Mouse (Mus musculus): Measurements from ENCODE around the gene Flt3.

Gene Flt3

DNA sequence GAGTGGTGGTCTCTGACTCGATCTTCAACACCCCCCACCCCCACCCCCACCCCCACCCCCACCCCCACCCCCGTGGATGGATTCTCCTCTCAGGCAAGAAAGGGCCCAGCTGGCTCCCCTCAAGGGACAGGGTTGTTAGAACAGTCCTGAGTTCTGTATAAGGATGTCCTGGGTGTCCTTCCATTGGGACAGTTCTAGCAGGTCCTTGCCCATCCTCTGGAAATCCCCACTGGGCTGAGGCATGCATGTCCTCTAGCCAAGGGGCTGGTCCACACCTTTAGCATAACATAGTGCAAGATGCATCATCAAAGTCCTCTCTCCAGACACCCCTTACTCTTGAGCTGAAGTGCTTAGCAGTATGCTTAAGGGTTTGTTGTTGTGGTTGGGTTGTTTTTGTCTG lies 90.5 kb downstream of the Flt3 start:
- no peak for DNase-seq (ENCODE audit: low spot score)

DNA sequence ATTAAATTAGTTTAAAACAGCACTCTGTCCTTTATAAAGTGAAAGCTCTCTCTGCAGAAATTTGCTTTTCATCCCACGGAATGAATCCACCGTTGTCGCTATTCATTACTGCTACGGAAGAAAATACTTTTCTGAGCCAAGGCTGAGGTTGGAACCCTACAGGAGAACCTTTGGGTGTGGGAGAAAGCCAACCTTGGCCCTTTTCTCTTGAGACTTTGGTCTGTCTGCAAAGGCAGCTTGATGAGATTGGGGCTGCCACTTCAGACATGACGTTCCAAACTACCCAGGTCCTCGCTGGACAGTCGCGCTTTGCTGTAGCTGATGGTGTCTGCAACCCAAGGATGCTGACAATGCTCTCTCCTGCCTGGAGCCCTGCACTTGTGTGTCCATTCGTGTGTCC lies 91.8 kb downstream of the Flt3 start:
- no peak for DNase-seq (ENCODE audit: low spot score)

DNA sequence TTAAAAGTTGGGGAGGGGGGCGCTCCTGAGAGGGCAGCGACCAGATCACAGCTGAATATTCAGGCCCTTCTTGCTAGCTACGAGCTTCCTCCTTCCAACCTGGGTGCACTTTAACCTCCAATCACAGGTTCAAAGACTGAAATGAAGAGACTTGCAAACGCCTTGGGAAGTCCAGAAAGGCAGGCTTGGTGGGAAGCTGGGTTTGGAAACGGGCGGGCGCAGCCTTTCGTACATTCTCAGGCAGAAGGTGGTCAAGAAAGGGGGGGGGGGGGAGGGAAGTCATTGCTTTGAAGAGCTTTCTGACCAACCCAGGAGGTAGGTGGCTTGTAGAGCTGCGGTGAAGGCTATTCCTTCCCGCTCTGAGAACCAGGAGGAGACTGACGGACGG lies 92.9 kb downstream of the Flt3 start:
- DNase-seq (ENCODE audit: low spot score): no peak

DNA sequence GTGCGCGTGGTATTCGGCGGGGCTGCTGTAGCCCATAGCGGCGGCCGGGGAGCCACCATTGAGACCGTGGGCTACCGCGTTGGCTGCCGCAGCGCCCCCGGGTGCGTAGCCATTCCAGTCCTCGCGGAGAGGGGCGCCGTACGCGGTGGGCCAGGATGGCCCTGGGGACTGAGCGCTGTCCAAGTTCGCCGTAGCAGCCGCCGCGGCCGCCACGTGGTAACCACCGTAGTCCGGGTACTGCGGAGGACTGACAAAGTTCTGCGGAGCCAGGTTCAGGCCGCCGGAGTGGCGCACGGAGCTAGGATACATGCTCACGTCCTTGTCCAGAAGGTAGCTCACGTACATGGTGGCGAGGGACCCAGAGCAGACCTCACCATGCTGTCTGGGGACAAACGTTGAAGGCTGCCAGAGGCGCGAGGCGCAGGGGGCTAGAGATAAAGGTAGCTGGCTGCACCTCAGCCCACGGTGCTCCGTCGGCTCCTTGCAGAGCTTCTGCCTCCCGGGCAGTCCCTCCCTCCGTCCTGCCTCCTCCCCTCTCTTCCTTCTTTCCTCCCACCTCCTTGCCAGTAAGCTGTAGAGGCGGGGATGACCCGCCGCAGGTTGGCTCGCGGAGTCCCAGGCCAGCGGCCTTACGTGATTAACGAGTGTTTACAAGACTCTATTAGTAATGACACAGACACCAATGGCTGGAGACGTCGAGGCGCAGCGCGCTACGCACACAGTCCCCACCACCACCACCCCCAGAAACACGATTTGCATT lies 93.5 kb downstream of the Flt3 start, which contains the start of gene Cdx2:
Gene Cdx2, minus strand, starts transcription at position 633 of the 760 bp plus-strand sequence.
- DNase-seq (ENCODE audit: low spot score): no peak

DNA sequence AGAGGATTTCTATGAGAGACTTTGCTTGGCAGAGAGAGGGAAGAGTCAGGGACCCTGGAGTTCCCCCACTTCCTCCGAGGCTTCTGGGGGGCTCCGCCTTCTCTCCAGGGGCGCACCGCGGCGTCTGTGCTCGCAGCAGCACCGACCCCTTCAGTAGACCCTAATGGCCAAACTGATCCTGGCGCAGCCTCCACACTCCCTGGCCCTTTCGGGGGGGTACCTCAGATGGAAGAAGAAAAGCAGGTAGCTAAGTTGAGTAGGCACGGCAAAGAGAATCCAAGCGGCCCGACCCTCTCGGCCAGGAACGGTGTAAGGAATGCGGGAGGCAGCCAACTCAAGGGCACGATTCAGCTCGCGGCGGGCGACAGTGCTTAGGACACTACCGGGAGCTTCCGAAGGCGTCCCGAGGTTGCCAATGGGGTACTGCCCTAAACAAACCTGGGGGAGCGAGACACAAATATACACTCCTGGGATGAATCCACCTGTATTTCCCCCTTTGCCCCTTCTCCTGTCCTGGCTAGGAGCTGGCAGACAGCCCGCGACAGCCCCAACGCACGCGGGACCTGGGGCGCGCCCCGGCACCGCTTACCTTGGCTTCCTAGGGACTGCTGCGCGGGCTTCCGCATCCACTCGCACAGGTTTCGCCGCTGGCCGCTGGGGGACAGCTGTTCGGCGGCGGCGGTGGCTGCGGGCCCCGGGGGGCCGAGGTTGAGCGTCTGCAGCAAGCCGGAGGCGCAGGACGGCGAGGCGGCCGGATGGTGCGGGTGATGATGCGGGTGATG lies 94.2 kb downstream of the Flt3 start:
- no peak for DNase-seq (ENCODE audit: low spot score)

DNA sequence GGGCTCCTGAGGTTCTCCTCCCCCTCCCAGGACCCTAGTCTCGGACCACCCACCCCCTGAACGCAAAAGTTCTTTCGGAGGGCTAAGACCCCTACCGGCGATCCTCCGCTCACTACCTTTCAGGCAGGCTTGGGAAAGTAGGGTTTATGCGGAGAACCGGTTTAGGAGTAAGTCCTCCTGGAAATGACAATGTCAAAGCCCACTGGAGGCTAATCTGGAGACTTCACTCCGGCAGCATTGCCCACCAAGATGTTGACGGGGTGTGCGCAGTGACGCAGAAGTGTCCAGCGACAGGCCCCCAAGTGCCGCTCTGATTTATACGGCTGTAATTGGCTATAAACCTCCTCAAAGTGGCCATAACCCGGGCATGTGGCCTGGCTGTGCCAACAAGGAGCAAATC lies 95.1 kb downstream of the Flt3 start:
- DNase-seq (ENCODE audit: low spot score): no peak

DNA sequence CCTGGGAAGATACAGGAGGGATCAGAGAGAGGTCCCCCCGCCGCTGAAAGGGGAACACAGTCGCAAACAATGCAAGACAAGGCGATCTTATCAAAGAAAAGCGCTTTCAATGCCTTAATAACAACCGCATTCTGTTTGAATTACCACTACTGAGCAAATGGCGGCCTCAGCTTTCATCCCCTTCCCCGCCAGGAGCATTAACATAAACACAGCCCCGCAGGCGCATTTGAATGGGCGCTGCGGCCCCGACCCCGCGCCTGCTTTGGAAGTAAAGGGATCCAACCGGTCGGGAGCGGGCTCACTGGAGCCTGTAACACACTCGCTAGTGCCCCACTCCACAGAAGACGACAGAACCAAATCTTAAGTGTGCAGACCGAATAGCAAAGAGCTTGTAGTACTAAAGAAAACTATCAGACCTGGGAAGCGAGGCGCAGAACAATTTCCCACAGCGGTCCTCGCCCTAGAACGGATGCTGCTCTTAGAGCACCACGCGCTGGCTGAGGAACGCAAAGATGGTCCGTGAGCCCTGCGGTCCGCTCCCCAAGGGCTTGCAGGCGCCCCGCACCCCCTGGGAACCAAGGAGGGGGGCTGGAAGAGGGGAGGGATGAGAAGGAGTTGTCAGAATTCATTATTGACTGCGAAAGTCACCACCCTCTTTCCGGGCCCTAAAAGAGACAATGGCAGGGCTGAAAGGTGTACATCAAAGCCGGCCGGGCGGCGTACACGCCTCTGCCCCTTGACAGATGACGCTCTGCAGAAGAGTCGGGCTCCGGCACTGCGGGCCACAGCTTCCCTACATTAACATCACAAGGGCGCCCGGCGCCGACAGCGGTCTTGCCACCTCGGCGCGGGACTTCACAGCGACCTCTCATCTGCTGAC lies 95.8 kb downstream of the Flt3 start:
- no peak for DNase-seq (ENCODE audit: low spot score)

DNA sequence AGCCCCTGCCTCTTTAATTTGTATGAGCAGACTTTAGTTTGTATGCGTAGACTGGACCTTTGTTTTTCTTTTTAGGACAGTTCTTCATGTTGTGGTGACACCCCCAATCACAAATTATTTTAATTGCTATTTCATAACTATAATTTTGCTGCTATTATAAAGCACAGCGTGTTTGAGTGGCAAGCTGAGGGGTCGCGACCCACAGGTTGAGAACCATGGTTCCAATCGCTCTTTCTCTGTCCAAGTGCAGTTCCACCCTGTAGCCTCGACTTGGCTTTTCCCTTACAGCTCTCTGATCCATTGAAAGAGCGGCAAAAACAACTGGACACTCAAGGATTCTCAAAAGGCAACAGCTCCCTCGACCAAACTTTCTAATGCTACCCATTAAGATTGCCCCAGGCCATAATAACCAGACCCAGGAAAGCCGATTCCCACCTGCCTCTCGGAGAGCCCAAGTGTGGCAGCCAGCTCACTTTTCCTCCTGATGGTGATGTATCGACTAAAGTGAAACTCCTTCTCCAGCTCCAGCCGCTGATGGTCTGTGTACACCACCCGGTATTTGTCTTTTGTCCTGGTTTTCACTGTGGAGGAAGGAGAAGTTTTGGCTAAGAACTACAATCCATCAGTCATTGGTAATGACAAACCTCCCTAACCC lies 97.4 kb downstream of the Flt3 start:
- DNase-seq (ENCODE audit: low spot score): no peak

DNA sequence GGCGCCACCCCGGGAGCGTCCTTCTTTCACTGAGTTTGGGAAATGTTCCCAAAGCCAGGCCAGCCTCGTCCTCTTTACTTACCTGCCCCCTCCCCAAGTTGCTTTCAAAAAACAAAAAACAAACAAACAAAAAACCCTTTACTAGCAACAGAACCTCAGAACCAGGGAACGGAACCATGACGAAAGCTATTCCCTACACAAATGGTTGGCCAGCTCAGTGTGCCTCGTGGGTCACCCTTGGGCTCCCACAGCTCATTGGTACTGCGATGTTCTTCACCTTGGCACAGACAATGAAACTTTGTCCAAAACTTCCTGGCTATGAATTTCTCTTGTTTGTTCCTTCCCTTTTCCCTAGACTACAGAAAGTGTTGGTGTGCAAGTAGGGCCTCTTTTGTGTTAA lies 98.1 kb downstream of the Flt3 start:
- no peak for DNase-seq (ENCODE audit: low spot score)

DNA sequence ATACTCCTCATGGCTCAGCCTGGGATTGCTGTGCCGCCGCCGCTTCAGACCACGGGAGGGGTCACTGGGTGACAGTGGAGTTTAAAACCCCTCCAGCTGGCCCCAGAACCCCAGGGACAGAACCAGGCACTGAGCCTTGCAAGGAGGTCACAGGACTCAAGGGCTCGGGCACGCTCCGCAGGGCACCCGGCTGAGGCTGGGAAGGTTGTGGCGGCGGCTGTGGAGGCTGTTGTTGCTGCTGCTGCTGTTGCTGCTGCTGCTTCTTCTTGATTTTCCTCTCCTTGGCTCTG lies 98.6 kb downstream of the Flt3 start:
- no peak for DNase-seq (ENCODE audit: low spot score)

DNA sequence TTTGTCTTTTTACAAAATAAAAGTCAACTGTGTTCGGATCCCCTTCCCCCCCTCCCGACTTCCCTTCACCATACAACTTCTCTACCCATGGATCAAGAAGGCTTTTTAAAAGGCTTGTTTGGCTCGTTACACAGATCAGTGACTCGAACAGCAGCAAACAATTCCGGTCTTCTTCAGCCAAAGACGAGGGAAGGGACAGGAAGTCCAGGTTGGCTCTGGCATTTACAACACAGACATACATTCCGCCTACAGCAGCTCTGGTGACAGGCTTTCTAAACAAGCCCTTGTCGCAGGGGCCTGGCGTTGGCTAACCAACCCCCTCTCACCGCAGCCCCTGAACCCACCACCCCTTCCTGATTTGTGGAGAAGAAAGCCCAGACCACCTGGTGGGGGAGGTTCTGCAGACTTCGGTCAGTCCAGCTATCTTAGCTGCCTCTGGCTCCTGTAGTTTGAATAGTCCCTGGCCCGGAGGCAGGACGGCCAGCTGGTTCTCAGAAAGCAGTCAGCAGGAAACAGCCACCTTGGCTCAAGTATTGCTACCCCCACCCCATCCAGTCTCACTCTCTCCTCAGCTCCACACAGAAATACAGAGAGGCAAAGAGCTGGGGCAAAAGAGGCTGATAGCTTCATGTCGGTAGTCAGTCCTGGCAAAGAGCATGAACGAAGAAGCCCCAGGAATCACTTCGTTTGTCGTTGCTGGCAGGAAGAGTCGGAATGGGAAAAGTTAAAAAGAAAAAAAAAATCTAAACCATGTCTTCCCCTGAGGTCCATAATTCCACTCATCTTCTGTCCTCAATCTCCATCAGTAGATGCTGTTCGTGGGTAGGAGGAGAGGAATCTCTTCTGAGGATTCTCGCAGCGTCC lies 99.1 kb downstream of the Flt3 start:
- no peak for DNase-seq (ENCODE audit: low spot score)

DNA sequence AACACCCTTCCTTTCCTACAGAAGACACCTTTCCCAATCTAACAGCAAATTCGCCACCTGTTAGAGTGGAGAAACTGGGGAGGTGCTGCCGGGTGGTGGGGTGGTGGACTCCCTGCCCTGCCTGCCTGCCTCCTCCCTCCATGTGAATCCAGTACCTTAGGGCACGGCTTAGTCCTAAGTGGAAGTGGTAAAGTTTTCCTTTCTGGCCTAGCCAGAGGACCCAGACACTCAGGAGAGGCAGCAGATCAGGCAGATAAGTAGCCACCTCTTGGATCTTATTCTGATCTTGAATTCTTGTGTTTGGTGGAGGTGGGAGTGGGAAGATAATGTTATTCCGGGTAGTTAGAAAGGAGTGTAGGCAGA lies 100.3 kb downstream of the Flt3 start:
- DNase-seq (ENCODE audit: low spot score): no peak

DNA sequence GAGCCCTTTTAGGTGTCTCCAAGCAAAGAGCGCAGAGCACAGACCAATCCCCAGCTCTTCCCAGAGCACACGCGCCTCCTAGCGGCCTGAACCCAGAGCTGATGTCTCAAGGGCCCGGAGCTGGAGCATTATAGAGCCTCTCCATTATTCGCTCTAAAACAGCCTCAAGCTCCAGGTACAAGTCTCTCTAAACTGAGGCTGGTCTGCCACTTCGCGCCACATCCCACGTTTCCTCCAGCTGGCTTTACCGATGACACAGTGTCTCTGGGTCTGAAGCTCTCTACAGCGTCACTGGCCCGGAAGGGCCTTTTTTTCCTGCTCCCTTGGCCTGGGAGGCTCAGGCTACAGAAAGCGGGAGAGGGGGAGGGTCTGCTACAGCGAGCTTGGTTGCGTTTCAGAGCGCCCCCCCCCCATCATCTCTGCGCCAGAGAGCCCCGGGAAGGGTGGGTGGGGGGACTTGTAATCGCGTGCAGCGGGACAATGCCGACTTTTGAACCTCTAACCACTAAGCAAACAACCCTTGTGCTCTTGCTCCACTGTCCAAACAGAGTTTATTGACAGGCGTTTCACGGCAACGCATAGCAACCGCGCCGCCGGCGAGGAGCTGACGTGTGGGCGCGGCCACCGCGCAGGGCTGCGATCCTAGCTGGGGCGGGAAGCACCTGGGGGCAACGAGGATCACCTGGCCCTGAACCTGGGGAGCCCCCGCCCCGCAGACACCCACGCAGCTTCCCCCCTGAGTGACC lies 100.9 kb downstream of the Flt3 start:
- DNase-seq (ENCODE audit: low spot score): no peak

DNA sequence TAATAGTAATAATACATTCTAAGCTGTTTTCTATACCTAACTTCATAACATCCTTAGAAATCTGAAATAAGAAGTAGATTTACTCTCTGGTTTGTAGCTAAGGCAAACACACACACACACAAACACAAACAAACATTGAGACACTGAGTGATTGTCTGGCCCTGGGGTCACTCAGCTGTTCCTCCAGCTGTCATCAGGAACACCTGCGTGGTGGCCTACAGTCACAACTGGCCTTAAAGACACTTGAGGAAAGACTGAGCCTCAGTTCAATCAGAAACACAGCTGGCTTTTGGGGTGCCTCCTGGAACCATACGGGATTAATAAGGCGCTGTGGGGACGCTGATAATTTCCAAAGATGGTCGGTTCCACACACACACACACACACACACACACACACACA lies 103.0 kb downstream of the Flt3 start:
- no peak for DNase-seq (ENCODE audit: low spot score)

DNA sequence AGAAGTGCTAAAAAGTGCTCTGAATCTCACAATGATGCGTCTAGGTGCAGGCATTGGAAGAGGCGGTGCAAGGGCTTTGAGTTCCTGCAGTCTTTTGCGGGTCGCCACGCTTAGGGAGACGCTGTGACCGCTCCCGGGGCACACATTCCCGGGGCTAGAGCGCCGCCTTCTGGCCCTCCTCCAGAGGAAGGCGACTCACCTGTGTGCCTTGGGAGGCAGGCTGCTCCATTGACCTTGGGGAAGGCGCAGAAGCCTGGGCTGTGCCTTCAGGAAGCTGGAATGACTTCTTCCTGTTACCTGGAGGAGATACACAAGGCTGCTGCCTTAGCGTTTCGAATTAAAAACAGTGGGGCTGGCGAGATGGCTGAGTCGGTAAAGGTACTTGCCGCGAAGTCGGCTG lies 106.2 kb downstream of the Flt3 start:
- no peak for DNase-seq (ENCODE audit: low spot score)

DNA sequence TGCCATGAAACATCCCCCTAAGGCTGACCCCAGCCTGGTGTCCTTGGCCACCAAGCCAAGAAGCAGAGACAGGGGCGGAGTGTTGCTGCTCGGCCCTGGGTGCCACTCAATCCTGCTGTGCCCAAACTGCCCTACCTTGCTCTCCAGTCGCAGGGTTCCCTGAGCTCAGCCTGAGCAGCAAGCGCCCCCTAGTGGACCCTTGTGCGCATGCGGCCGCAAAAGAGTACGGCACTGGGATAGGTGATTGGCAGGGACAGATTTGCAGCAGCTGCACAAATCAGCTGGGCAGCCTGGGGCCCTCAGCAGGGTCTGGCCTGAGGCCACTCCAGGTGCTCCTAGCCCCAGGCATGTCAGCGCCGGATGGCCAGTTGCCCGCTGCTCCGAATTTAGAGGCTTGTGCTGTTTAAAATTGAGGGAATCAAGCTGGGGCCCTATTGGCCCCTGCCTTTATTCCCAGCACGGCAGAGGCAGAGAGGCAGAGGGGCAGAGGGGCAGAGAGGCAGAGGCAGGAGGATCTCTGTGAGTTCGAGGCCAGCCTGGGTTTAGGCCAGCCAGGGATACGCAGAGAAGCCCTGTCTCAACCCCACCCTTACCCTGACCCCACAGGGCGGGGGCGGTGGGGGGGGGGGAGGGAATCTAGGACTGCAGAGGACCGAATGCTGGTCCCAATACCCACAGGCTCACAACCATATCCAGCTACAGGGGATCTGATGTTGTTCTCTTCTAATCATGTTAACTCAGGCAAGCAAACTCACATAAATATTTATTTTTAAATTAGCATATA lies 107.0 kb downstream of the Flt3 start:
- DNase-seq (ENCODE audit: low spot score): no peak

DNA sequence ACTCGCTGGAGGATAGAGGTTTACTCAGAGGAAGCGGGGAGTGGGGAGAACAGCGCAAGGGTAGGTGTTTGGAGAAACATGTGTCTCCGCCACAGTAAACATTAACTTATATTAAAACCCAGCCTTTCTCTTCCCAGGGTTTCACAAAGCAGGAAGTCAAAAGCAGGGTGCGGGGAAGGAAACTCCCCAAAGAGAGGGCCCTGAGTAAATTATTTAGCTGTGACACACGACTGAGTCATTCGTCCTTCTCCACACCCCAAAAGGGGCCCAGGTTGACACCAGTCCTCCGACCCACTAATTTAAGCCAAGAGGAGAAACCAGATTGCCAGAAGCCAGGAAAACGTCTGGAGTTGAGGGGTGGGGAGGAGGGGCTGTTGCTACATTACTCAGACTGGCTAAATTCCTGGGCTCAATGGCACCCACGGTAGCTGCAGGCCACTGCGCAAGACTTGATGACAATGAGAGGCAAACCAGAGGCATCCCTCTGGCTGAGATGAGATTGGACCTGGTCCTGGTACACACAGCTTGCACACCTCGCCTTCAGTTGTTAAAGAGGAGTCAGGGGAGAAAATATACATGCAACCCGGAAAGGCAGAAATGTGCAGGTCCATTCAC lies 107.7 kb downstream of the Flt3 start:
- DNase-seq (ENCODE audit: low spot score): no peak

DNA sequence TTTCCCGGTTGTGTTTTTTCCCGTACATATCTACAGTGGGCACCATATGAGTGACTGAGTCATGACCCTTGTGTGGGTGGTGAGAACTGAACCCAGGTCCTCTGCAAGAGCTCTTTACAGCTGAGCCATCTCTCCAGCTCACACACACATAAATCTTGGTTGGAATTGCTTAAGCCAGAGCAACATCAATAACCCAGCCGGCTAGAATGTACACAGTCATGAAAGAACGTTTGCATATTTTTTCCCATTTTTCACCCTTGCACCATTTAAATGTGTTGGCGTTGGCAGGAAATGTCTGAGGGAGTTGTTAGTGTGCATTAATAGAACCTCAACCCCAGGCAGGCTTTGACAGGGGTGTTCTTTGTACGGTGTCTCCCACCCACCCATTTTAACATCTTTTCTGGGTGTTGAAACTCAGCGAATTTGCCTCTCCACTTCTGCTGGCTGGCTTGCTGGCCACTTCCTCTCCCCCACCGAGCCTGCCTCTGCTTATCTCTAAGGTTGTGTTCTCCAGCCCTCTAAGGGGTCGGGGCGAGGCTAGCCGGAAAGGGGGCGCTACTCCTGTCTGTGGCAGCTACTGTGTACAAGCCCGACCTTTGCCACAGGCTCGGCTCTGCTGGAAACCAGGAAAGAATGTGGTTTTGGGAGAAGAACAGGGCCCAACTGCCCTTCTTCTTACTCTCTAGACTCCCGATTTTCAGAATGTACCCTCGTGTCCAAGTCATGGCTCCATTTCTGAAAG lies 108.4 kb downstream of the Flt3 start:
- DNase-seq (ENCODE audit: low spot score): no peak

DNA sequence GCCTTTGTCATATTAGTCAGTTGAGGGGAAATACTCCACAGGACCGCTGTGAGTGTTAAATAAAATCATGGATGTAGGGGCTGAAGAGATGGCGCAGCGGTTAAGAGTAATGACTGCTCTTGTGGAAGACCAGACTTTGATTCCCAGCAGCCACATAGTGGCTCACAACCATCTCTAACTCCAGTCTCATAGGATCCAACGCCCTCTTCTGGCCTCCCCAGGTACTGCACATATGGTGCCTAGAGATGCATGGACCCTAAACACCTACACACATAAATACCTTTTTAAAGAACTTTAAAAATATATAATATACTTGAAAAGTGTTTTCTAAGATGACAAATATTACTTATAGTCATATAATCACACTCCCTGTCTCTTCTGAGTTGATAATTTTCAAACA lies 115.9 kb downstream of the Flt3 start:
- no peak for DNase-seq (ENCODE audit: low spot score)
